Mouse (Mus musculus): Measurements from ENCODE around the gene Pin1. TPM values are rescaled to one million over a fixed set of nuclear protein-coding genes. Genes with fewer than 3 reads are reported as not detected.
A peak's percentile ranks its signal among the peaks of the same experiment; 100 is the strongest.

The Pin1 gene
- polyA plus RNA-seq, 1 experiment = 18.9 TPM

DNA sequence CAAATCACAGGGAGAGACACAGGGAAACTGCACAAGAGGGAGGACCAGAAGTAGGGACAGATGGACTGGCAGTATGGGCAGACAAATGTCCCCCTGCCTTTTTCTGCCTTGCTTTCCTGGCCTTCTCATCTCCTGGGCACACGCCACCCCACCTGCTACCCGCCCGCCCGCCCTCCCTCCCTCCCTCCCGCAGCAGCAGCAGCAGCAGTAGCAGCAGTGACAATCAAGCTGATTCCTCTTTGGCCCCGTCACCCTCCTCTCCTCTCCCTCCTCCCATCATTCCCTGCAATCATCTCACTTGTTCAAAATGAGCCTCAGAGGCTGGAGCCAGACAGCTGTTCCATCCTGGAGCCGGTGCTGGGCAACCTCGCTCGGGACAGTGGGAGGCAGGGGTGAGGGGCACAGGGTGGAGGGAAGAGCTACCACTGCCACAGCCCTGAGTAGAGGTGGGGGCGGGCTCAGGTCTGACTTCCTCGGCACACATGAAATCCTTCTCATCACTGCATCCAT is 61.6 kb downstream of the Pin1 start:
- H3K4me1 ChIP-seq (ENCODE audit: control insufficient read depth, insufficient read depth, low read length) = no peaks in the 10 kb centered on the region
- WGBS = 15% methylated on average over 7 of the region's 11 CpGs
- TF ChIP-seq POLR2A (IDR thresholded peaks at IDR 0.05; ENCODE audit: low read depth, low read length) (no peak), CTCF (conservative IDR thresholded peaks at IDR 0.05; ENCODE audit: insufficient read depth, insufficient read length, low read depth, low read length) (no peak)
- H3K27ac ChIP-seq (ENCODE audit: insufficient read depth, low read depth, low read length) = no peak overlapping the region
- no peaks in the 10 kb centered on the region for H3K36me3 ChIP-seq (ENCODE audit: control insufficient read depth, insufficient read depth, low read length)
- no peak overlapping the region for H3K4me3 ChIP-seq (ENCODE audit: insufficient read depth, low read depth, low read length)
- no peak for DNase-seq
- H3K27me3 ChIP-seq (replicated peaks; ENCODE audit: control insufficient read depth, insufficient read depth, low read length) = no peaks in the 10 kb centered on the region

DNA sequence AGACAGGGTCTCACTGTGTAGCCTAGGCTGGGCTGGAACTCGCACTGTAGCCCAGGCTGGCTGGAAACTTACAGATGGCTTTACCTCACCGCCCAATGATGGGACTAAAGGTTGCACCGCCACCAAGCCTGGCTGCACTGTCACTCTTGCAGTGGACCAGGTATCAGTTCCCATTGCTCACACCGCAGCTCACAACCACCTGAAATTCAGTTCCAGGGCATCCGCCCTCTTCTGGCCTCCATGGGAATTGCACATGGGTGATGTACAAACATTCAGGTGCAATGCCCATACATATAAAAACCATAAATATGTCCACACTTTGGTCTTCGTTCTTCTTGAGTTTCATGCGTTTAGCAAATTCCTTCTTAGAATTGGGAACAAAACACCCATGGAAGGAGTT is 63.4 kb downstream of the Pin1 start:
- TF ChIP-seq POLR2A (IDR thresholded peaks at IDR 0.05; ENCODE audit: low read depth, low read length) (no peak), CTCF (conservative IDR thresholded peaks at IDR 0.05; ENCODE audit: insufficient read depth, insufficient read length, low read depth, low read length) (0 out of 2 replicates have a peak, but pooled peaks have one; percentile 22)

More for the DNA sequence above, 63.4 kb downstream of the Pin1 start:
- DNase-seq = no peak
- H3K27me3 ChIP-seq (replicated peaks; ENCODE audit: control insufficient read depth, insufficient read depth, low read length) = no peaks in the 10 kb centered on the region
- H3K27ac ChIP-seq (ENCODE audit: insufficient read depth, low read depth, low read length) = no peak overlapping the region
- no peak overlapping the region for H3K4me3 ChIP-seq (ENCODE audit: insufficient read depth, low read depth, low read length)
- no peaks in the 10 kb centered on the region for H3K36me3 ChIP-seq (ENCODE audit: control insufficient read depth, insufficient read depth, low read length)
- 80% methylated on average over 7 of the region's 7 CpGs for WGBS
- no peaks in the 10 kb centered on the region for H3K4me1 ChIP-seq (ENCODE audit: control insufficient read depth, insufficient read depth, low read length)

Other genes starting within 250 kb of the Pin1 start
- 1.5 and 2.2 TPM in 2 replicates for gene Zfp26, start 191.9 kb upstream of the Pin1 start, polyA plus RNA-seq (2012; rRNA removed)
- gene Zfp426, start 159.3 kb upstream of the Pin1 start, polyA plus RNA-seq (2012; rRNA removed) = 4.6 and 5.6 TPM in 2 replicates
- 4.7 and 6.6 TPM in 2 replicates for gene Zfp266, start 130.7 kb upstream of the Pin1 start, polyA plus RNA-seq (2012; rRNA removed)
- gene Zfp846, start 70.8 kb upstream of the Pin1 start, polyA plus RNA-seq (2012; rRNA removed) = 1.4 and 1.9 TPM in 2 replicates
- 450 and 657 TPM in 2 replicates for gene Ubl5, start 9.2 kb upstream of the Pin1 start, polyA plus RNA-seq (2012; rRNA removed)
- 22.0 and 24.7 TPM in 2 replicates for gene Fbxl12, start 7.3 kb upstream of the Pin1 start, polyA plus RNA-seq (2012; rRNA removed)
- 2.0 and 2.3 TPM in 2 replicates for gene Olfm2, start 94.3 kb downstream of the Pin1 start, polyA plus RNA-seq (2012; rRNA removed)
- 2.1 and 3.0 TPM in 2 replicates for gene Col5a3, start 163.0 kb downstream of the Pin1 start, polyA plus RNA-seq (2012; rRNA removed)
- gene Rdh8, start 166.4 kb downstream of the Pin1 start, polyA plus RNA-seq (2012; rRNA removed) = not detected in 2 replicates
- 31.7 and 40.3 TPM in 2 replicates for gene A230050P20Rik, start 216.5 kb downstream of the Pin1 start, polyA plus RNA-seq (2012; rRNA removed)
- gene Angptl6, start 227.6 kb downstream of the Pin1 start, polyA plus RNA-seq (2012; rRNA removed) = 3.6 and 4.0 TPM in 2 replicates
- 28.3 and 31.2 TPM in 2 replicates for gene Ppan, start 236.1 kb downstream of the Pin1 start, polyA plus RNA-seq (2012; rRNA removed)
- 93.1 and 116 TPM in 2 replicates for gene Eif3g, start 246.5 kb downstream of the Pin1 start, polyA plus RNA-seq (2012; rRNA removed)

All from kidney, adult 2 months (tissue).